Mouse (Mus musculus): Measurements from ENCODE around the gene Xk.
"Not testable (repeated sequence)": the region's sequence is repeated elsewhere in the genome, so short reads cannot be mapped to it uniquely, and the experiment has no call there.

Gene Xk

GRCm38 (mm10) chrX:9272460-9273361 is at the start of gene Xk:
Gene Xk (plus strand): TSS chrX:9272756.
- peak; percentile 32 for DNase-seq (ENCODE audit: low read depth, low spot score)

- DNase-seq (ENCODE audit: low read depth, low spot score): no peak
Observed at GRCm38 (mm10) chrX:9227105-9227504, 45.5 kb upstream of the Xk start.

- no peak for DNase-seq (ENCODE audit: low read depth, low spot score)
Observed at GRCm38 (mm10) chrX:9240737-9241591, 31.6 kb upstream of the Xk start.

GRCm38 (mm10) chrX:9243381-9243864 is 29.1 kb upstream of the Xk start:
- DNase-seq (ENCODE audit: low read depth, low spot score): no peak

GRCm38 (mm10) chrX:9244603-9245336 is 27.8 kb upstream of the Xk start:
- DNase-seq (ENCODE audit: low read depth, low spot score): no peak

- no peak for DNase-seq (ENCODE audit: low read depth, low spot score)
Observed at GRCm38 (mm10) chrX:9248911-9249310, 23.6 kb upstream of the Xk start.

GRCm38 (mm10) chrX:9253990-9254389 is 18.6 kb upstream of the Xk start:
- peak; percentile 11 for DNase-seq (ENCODE audit: low read depth, low spot score)

GRCm38 (mm10) chrX:9254901-9255300 is 17.7 kb upstream of the Xk start:
- DNase-seq (ENCODE audit: low read depth, low spot score): no peak

- no peak for DNase-seq (ENCODE audit: low read depth, low spot score)
Observed at GRCm38 (mm10) chrX:9256766-9257165, 15.8 kb upstream of the Xk start, which contains the start of gene Gm14862. Gene Gm14862 (minus strand): TSS chrX:9256899.

- DNase-seq (ENCODE audit: low read depth, low spot score): no peak
Observed at GRCm38 (mm10) chrX:9257831-9258230, 14.7 kb upstream of the Xk start.

GRCm38 (mm10) chrX:9259267-9259666 is 13.3 kb upstream of the Xk start:
- no peak for DNase-seq (ENCODE audit: low read depth, low spot score)

GRCm38 (mm10) chrX:9271112-9271511 is 1.4 kb upstream of the Xk start:
- no peak for DNase-seq (ENCODE audit: low read depth, low spot score)

GRCm38 (mm10) chrX:9271947-9272459 is 553 bp upstream of the Xk start:
- DNase-seq (ENCODE audit: low read depth, low spot score): no peak

GRCm38 (mm10) chrX:9273377-9274002 is 934 bp downstream of the Xk start:
- DNase-seq (ENCODE audit: low read depth, low spot score): no peak

GRCm38 (mm10) chrX:9274321-9274720 is 1.8 kb downstream of the Xk start:
- no peak for DNase-seq (ENCODE audit: low read depth, low spot score)

- not testable (repeated sequence) for DNase-seq (ENCODE audit: low read depth, low spot score)
Observed at GRCm38 (mm10) chrX:9283464-9283863, 10.9 kb downstream of the Xk start, which contains the start of gene H2al1m. Gene H2al1m (plus strand): TSS chrX:9283764.

GRCm38 (mm10) chrX:9293140-9293829 is 20.7 kb downstream of the Xk start:
- DNase-seq (ENCODE audit: low read depth, low spot score): not testable (repeated sequence)

GRCm38 (mm10) chrX:9298413-9298864 is 25.9 kb downstream of the Xk start:
- DNase-seq (ENCODE audit: low read depth, low spot score): no peak

- DNase-seq (ENCODE audit: low read depth, low spot score): no peak
Observed at GRCm38 (mm10) chrX:9302791-9303190, 30.2 kb downstream of the Xk start.

GRCm38 (mm10) chrX:9303455-9303854 is 30.9 kb downstream of the Xk start:
- DNase-seq (ENCODE audit: low read depth, low spot score): no peak
